Mouse (Mus musculus) Patski (cell line): ENCODE results near the gene Gm11236. TPM values are rescaled to one million over a fixed set of nuclear protein-coding genes. Genes with fewer than 3 reads are reported as not detected.
"Not testable (repeated sequence)": the region's sequence is repeated elsewhere in the genome, so short reads cannot be mapped to it uniquely, and the experiment has no call there.

Source experiments
- ATAC-seq: fragments of 100-300 bp; one replicate; pipeline ENCODE4 v1.8.0; 2021
- CTCF ChIA-PET: fragments of 350-600 bp; sonication (Branson Sonifier 250); formaldehyde crosslinking; loops from one replicate; lab custom pipeline; 2022; ENCODE audit warnings: inconsistent platforms; lab: Charles Lee
- POLR2A ChIA-PET: fragments of 350-600 bp; sonication (Branson Sonifier 250); formaldehyde crosslinking; loops from one replicate; lab custom pipeline; 2022; ENCODE audit warnings: antibody characterized with exemption, inconsistent platforms; lab: Charles Lee
- DNase-seq: peaks from one replicate; pipeline ENCODE4 v3.0.0-alpha.2; 2011; ENCODE audit warnings: low read depth, low spot score
- H3K27me3 ChIP-seq: fragments of 371-371 bp; one replicate; pipeline ENCODE4 v1.5.1; 2021
- CTCF ChIP-seq: fragments of 100-300 bp; IDR thresholded peaks from one replicate; pipeline ENCODE4 v1.5.1; 2021
- in situ Hi-C: fragments of 300-500 bp; cut with MboI; formaldehyde crosslinking; loops from 3 replicates; pipeline ENCODE4 v1.11.1; 2018; ENCODE audit warnings: low pct_unique_long_range_greater_than_20kb, mixed read lengths
- polyA plus RNA-seq: library from polyadenylated mRNA; unstranded; gene quantifications from one replicate; pipeline ENCODE4 v1.2.3, GENCODE M21; 2021

Gm11236 gene
- polyA plus RNA-seq = not detected

DNA sequence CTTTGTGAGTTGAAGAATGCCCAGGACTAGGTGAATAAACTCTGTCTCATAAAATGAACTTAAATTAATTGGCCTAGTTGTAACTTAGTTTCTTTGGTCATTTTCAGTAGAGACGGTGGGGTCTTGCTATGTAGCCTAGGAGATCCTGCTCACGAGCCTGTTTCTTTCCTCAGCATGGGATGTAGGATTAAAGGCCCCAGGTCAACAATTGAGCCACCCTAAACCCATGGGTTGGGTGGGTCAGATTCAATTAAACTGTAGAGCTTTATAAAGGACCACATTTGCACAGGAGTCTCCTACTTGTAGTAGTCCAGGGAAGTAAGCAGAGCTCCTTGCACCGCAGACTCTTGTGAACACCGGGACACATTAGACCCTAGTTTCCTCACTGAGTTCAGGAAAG is at the start of gene Gm11236:
Gene Gm11236 (plus strand): TSS at position 301 of the 400 bp plus-strand sequence.
- POLR2A ChIA-PET, CTCF ChIA-PET, H3K27me3 ChIP-seq, ATAC-seq, in situ Hi-C loops, DNase-seq: not testable (repeated sequence)

DNA sequence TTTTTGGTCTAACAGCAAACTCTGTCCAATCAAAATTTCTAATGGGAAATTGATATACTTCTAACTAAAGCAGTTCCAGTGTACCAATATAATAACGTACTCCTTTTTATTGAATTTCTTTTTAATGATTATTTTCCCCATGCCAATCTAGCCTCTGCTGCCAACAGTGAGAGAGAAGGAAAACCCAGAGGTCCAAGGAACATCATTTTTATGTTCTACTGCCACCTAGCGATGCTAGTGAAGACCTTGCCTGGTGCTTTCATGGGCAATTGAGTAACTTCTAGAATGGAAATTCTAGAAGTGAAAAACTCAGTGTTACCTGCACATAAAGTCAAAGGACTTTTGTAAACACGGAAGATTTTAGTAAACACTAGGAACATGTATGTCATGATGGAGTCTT is 38.7 kb upstream of the Gm11236 start:
- in situ Hi-C loops = no loop called here
- ChIA-PET CTCF (no interaction called here), POLR2A (no interaction called here)
- ATAC-seq (no peak), DNase-seq (no peak)
- no peaks in the 10 kb centered on the region for H3K27me3 ChIP-seq
- TF ChIP-seq CTCF = peak; percentile 27

DNA sequence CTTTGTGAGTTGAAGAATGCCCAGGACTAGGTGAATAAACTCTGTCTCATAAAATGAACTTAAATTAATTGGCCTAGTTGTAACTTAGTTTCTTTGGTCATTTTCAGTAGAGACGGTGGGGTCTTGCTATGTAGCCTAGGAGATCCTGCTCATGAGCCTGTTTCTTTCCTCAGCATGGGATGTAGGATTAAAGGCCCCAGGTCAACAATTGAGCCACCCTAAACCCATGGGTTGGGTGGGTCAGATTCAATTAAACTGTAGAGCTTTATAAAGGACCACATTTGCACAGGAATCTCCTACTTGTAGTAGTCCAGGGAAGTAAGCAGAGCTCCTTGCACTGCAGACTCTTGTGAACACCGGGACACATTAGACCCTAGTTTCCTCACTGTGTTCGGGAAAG is 30.3 kb upstream of the Gm11236 start, which contains the start of gene Gm11238:
Gene Gm11238 (plus strand): TSS at position 301 of the 400 bp plus-strand sequence.
- ATAC-seq, in situ Hi-C loops, H3K27me3 ChIP-seq, DNase-seq, CTCF ChIA-PET, POLR2A ChIA-PET: not testable (repeated sequence)

DNA sequence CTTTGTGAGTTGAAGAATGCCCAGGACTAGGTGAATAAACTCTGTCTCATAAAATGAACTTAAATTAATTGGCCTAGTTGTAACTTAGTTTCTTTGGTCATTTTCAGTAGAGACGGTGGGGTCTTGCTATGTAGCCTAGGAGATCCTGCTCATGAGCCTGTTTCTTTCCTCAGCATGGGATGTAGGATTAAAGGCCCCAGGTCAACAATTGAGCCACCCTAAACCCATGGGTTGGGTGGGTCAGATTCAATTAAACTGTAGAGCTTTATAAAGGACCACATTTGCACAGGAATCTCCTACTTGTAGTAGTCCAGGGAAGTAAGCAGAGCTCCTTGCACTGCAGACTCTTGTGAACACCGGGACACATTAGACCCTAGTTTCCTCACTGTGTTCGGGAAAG is 15.2 kb upstream of the Gm11236 start, which contains the start of gene Gm11237:
Gene Gm11237 (plus strand): TSS at position 301 of the 400 bp plus-strand sequence.
- ATAC-seq, POLR2A ChIA-PET, in situ Hi-C loops, CTCF ChIA-PET, H3K27me3 ChIP-seq, DNase-seq: not testable (repeated sequence)

DNA sequence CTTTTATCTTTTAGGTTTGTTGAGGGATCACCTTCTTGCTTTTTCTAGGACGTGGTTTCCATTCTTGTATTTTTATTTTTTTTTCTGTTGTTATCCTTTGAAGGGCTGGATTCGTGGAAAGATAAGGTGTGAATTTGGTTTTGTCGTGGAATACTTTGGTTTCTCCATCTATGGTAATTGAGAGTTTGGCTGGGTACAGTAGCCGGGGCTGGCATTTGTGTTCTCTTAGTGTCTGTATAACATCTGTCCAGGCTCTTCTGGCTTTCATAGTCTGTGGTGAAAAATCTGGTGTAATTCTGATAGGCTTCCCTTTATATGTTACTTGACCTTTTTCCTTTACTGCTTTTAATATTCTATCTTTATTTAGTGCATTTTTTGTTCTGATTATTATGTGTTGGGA is 23.9 kb downstream of the Gm11236 start:
- POLR2A ChIA-PET, CTCF ChIA-PET, DNase-seq, H3K27me3 ChIP-seq, ATAC-seq, in situ Hi-C loops: not testable (repeated sequence)

DNA sequence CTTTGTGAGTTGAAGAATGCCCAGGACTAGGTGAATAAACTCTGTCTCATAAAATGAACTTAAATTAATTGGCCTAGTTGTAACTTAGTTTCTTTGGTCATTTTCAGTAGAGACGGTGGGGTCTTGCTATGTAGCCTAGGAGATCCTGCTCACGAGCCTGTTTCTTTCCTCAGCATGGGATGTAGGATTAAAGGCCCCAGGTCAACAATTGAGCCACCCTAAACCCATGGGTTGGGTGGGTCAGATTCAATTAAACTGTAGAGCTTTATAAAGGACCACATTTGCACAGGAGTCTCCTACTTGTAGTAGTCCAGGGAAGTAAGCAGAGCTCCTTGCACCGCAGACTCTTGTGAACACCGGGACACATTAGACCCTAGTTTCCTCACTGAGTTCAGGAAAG is 30.1 kb downstream of the Gm11236 start, which contains the start of gene Gm11239:
Gene Gm11239 (plus strand): TSS at position 301 of the 400 bp plus-strand sequence.
- ATAC-seq, CTCF ChIA-PET, POLR2A ChIA-PET, H3K27me3 ChIP-seq, DNase-seq, in situ Hi-C loops: not testable (repeated sequence)

DNA sequence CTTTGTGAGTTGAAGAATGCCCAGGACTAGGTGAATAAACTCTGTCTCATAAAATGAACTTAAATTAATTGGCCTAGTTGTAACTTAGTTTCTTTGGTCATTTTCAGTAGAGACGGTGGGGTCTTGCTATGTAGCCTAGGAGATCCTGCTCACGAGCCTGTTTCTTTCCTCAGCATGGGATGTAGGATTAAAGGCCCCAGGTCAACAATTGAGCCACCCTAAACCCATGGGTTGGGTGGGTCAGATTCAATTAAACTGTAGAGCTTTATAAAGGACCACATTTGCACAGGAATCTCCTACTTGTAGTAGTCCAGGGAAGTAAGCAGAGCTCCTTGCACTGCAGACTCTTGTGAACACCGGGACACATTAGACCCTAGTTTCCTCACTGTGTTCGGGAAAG is 45.3 kb downstream of the Gm11236 start, which contains the start of gene Gm428:
Gene Gm428 (plus strand): TSS at position 301 of the 400 bp plus-strand sequence.
- in situ Hi-C loops, DNase-seq, ATAC-seq, H3K27me3 ChIP-seq, CTCF ChIA-PET, POLR2A ChIA-PET: not testable (repeated sequence)

Other genes starting within 250 kb of the Gm11236 start
- gene Gm11487, start 233.0 kb upstream of the Gm11236 start, polyA plus RNA-seq = not detected
- not detected for gene Gm11238, start 30.2 kb upstream of the Gm11236 start, polyA plus RNA-seq
- gene Gm11237, start 15.1 kb upstream of the Gm11236 start, polyA plus RNA-seq = not detected
- gene Gm11239, start 30.2 kb downstream of the Gm11236 start, polyA plus RNA-seq = not detected
- not detected for gene Gm428, start 45.4 kb downstream of the Gm11236 start, polyA plus RNA-seq
- not detected for gene Rasef, start 152.9 kb downstream of the Gm11236 start, polyA plus RNA-seq
- gene Gm11758, start 238.1 kb downstream of the Gm11236 start, polyA plus RNA-seq = not detected